Mouse (Mus musculus): ENCODE measurements around the gene 1600012H06Rik. TPM values are rescaled to one million over a fixed set of nuclear protein-coding genes. Genes with fewer than 3 reads are reported as not detected.
"Not testable (repeated sequence)": the region's sequence is repeated elsewhere in the genome, so short reads cannot be mapped to it uniquely, and the experiment has no call there.

Gene 1600012H06Rik
- 10 to 100 TPM; 18.5 to 18.8 TPM for total RNA-seq (2021)
- long read RNA-seq, experiment 1, transcript 1600012H06Rik-201 (2 exons, 2,506 nt), result major isoform, 13 of 44 reads
- long read RNA-seq, experiment 1, partial matches to known transcripts, result 0 of 44 reads
- long read RNA-seq, experiment 1, other reads (novel, unspliced or antisense), result 26 of 44 reads
- long read RNA-seq, experiment 2, transcript 1600012H06Rik-201 (2 exons, 2,506 nt), result major isoform, 17 of 42 reads
- long read RNA-seq, experiment 2, transcript 1600012H06Rik-202 (2 exons, 2,523 nt), result minor isoform, 5 of 42 reads
- long read RNA-seq, experiment 2, partial matches to known transcripts, result 0 of 42 reads
- long read RNA-seq, experiment 2, other reads (novel, unspliced or antisense), result 20 of 42 reads

- peak; percentile 97 to 99 for DNase-seq (ENCODE audit: low spot score in 2 of 2)
These were observed at the start of gene 1600012H06Rik, which contains the start of gene Wdr27 for GRCm38 (mm10) chr17:14943009-14943728. Gene 1600012H06Rik (plus strand): TSS chr17:14943184. Gene Wdr27 (minus strand): TSS chr17:14943158.

- not testable (repeated sequence) for DNase-seq (ENCODE audit: low spot score in 2 of 2)
These were observed 47.9 kb upstream of the 1600012H06Rik start for GRCm38 (mm10) chr17:14895058-14895457.

GRCm38 (mm10) chr17:14898972-14899371 is 44.0 kb upstream of the 1600012H06Rik start:
- DNase-seq (ENCODE audit: low spot score in 2 of 2), result no peak

- no peak for DNase-seq (ENCODE audit: low spot score in 2 of 2)
These were observed 39.8 kb upstream of the 1600012H06Rik start for GRCm38 (mm10) chr17:14903212-14903611.

GRCm38 (mm10) chr17:14904206-14904605 is 38.8 kb upstream of the 1600012H06Rik start:
- no peak for DNase-seq (ENCODE audit: low spot score in 2 of 2)

- DNase-seq (ENCODE audit: low spot score in 2 of 2), result peak; percentile 84 to 87
These were observed 38.2 kb upstream of the 1600012H06Rik start for GRCm38 (mm10) chr17:14904637-14905265.

- no peak for DNase-seq (ENCODE audit: low spot score in 2 of 2)
These were observed 36.4 kb upstream of the 1600012H06Rik start for GRCm38 (mm10) chr17:14906611-14907010.

- DNase-seq (ENCODE audit: low spot score in 2 of 2), result no peak
These were observed 35.8 kb upstream of the 1600012H06Rik start for GRCm38 (mm10) chr17:14907136-14907535.

- no peak for DNase-seq (ENCODE audit: low spot score in 2 of 2)
These were observed 33.7 kb upstream of the 1600012H06Rik start for GRCm38 (mm10) chr17:14909331-14909730.

- no peak for DNase-seq (ENCODE audit: low spot score in 2 of 2)
These were observed 32.2 kb upstream of the 1600012H06Rik start for GRCm38 (mm10) chr17:14910771-14911170.

GRCm38 (mm10) chr17:14912420-14912819 is 30.6 kb upstream of the 1600012H06Rik start:
- DNase-seq (ENCODE audit: low spot score in 2 of 2), result no peak

GRCm38 (mm10) chr17:14912981-14913380 is 30.0 kb upstream of the 1600012H06Rik start:
- no peak for DNase-seq (ENCODE audit: low spot score in 2 of 2)

GRCm38 (mm10) chr17:14914401-14914800 is 28.6 kb upstream of the 1600012H06Rik start:
- no peak for DNase-seq (ENCODE audit: low spot score in 2 of 2)

- no peak for DNase-seq (ENCODE audit: low spot score in 2 of 2)
These were observed 25.1 kb upstream of the 1600012H06Rik start for GRCm38 (mm10) chr17:14917866-14918265.

GRCm38 (mm10) chr17:14921582-14921981 is 21.4 kb upstream of the 1600012H06Rik start:
- no peak for DNase-seq (ENCODE audit: low spot score in 2 of 2)

- no peak for DNase-seq (ENCODE audit: low spot score in 2 of 2)
These were observed 15.3 kb upstream of the 1600012H06Rik start for GRCm38 (mm10) chr17:14927644-14928218.

- no peak for DNase-seq (ENCODE audit: low spot score in 2 of 2)
These were observed 14.4 kb upstream of the 1600012H06Rik start for GRCm38 (mm10) chr17:14928631-14929030.

- no peak for DNase-seq (ENCODE audit: low spot score in 2 of 2)
These were observed 12.3 kb upstream of the 1600012H06Rik start for GRCm38 (mm10) chr17:14930697-14931096.

- no peak for DNase-seq (ENCODE audit: low spot score in 2 of 2)
These were observed 11.5 kb upstream of the 1600012H06Rik start for GRCm38 (mm10) chr17:14931469-14931868.

GRCm38 (mm10) chr17:14935280-14935679 is 7.7 kb upstream of the 1600012H06Rik start:
- DNase-seq (ENCODE audit: low spot score in 2 of 2), result not testable (repeated sequence)

- no peak for DNase-seq (ENCODE audit: low spot score in 2 of 2)
These were observed 7.0 kb upstream of the 1600012H06Rik start for GRCm38 (mm10) chr17:14935841-14936605.
